ENCODE assay signal across 8 mouse cellular contexts in genomic region chr19:26608434-26608812, GRCm38 (mm10). TPM values are rescaled to one million over a fixed set of nuclear protein-coding genes. Genes with fewer than 3 reads are reported as not detected.
DNase-seq lines count a peak whose midpoint lies in the region; ATAC-seq lines count a peak whose summit lies in the region.

No protein-coding gene starts in this region.

- H3K27me3 ChIP-seq in heart, embryonic 10.5 days (ENCODE audit: insufficient read depth, poor library complexity, severe bottlenecking), result peaks cover 20% of the 10 kb centered on the region; the same call in 1 of the 2 replicates
- H3K27me3 ChIP-seq in hindbrain, embryonic 14.5 days (ENCODE audit: control insufficient read depth, insufficient read depth, low read length), result peaks cover 22% of the 10 kb centered on the region
- peaks cover 70% of the 10 kb centered on the region for H3K27me3 ChIP-seq in midbrain, embryonic 10.5 days (ENCODE audit: low read depth, poor library complexity, severe bottlenecking)

- H3K4me1 ChIP-seq in heart, embryonic 10.5 days, result peaks cover 17% of the 10 kb centered on the region
- H3K4me1 ChIP-seq in hindbrain, embryonic 14.5 days (replicated peaks; ENCODE audit: control insufficient read depth, insufficient read depth, low read length), result peaks cover 16% of the 10 kb centered on the region
- peaks cover 45% of the 10 kb centered on the region for H3K4me1 ChIP-seq in midbrain, embryonic 10.5 days

- DNase-seq in heart, embryonic 10.5 days (ENCODE audit: low spot score), result no peak
- no peak for DNase-seq in heart, postnatal 25 days (ENCODE audit: low spot score)
- DNase-seq in brain, adult 2 months (ENCODE audit: low read depth, low spot score), result peak; percentile 17
- no peak for DNase-seq in hindbrain, embryonic 14.5 days (ENCODE audit: low spot score)
- DNase-seq in midbrain, embryonic 10.5 days (ENCODE audit: low spot score), result peak; percentile 17
- no peak for DNase-seq in natural killer cell, adult 2 months (ENCODE audit: low spot score in 2 of 2)
- no peak for DNase-seq in urinary bladder, postnatal 25 days (ENCODE audit: low spot score)

- H3K4me2 ChIP-seq in hindbrain, embryonic 14.5 days (replicated peaks), result peak overlapping the region; percentile 98

- H3K27ac ChIP-seq in heart, embryonic 10.5 days, result no peak overlapping the region
- no peak overlapping the region for H3K27ac ChIP-seq in hindbrain, embryonic 14.5 days
- no peak overlapping the region for H3K27ac ChIP-seq in midbrain, embryonic 10.5 days (replicated peaks)

- peak overlapping the region; percentile 82 for H3K4me3 ChIP-seq in heart, embryonic 10.5 days
- peak overlapping the region; percentile 67 for H3K4me3 ChIP-seq in hindbrain, embryonic 14.5 days (replicated peaks; ENCODE audit: low read length)
- peak overlapping the region; percentile 66 for H3K4me3 ChIP-seq in midbrain, embryonic 10.5 days

- no peaks in the 10 kb centered on the region for H3K36me3 ChIP-seq in heart, embryonic 10.5 days
- no peaks in the 10 kb centered on the region for H3K36me3 ChIP-seq in hindbrain, embryonic 14.5 days (replicated peaks; ENCODE audit: control insufficient read depth, insufficient read depth)
- H3K36me3 ChIP-seq in midbrain, embryonic 10.5 days, result no peaks in the 10 kb centered on the region

- H3K9me3 ChIP-seq in heart, embryonic 10.5 days, result no peaks in the 10 kb centered on the region
- no peaks in the 10 kb centered on the region for H3K9me3 ChIP-seq in hindbrain, embryonic 14.5 days (ENCODE audit: control insufficient read depth, low read length)
- H3K9me3 ChIP-seq in midbrain, embryonic 10.5 days (replicated peaks), result no peaks in the 10 kb centered on the region

- WGBS in heart, embryonic 10.5 days, result 13% methylated on average over 7 of the region's 7 CpGs
- 3% methylated on average over 7 of the region's 7 CpGs for WGBS in hindbrain, embryonic 14.5 days
- 4% methylated on average over 7 of the region's 7 CpGs for WGBS in midbrain, embryonic 10.5 days

- intact Hi-C loops in heart, postnatal 25 days (cut with DNase I), result loop anchor here (5.0 kb wide), 2 partner anchors 34 to 819 kb away; partner anchors contain the start of gene Pum3

- H3K9ac ChIP-seq in hindbrain, embryonic 14.5 days, result no peak overlapping the region

- ATAC-seq in hindbrain, embryonic 14.5 days (ENCODE audit: low FRiP score), result no peak
- ATAC-seq in CD4-positive, CD25-positive, alpha-beta regulatory T cell, adult 4 months, result no peak

RNA-seq across cellular contexts. Expression of gene Smarca2, which starts 3.6 kb away (rescaled TPM):
- polyA plus RNA-seq in heart, embryonic 10.5 days (2016; fragmentation: Nextera tagmentation; extraction: Ambion mirVana), result 22.8 and 26.2 TPM in 2 replicates
- total RNA-seq in heart, postnatal 25 days (2021), result 10 to 100 TPM; 57.0 to 57.4 TPM
- polyA plus RNA-seq in hindbrain, embryonic 14.5 days (2014; fragmentation: Nextera tagmentation; extraction: Ambion mirVana), result 89.5 and 90.7 TPM in 2 replicates
- 23.4 and 26.4 TPM in 2 replicates for polyA plus RNA-seq in midbrain, embryonic 10.5 days (2016; fragmentation: Nextera tagmentation; extraction: Ambion mirVana)
- 10 to 100 TPM; 40.8 to 49.9 TPM for polyA plus RNA-seq in CD4-positive, CD25-positive, alpha-beta regulatory T cell, adult 4 months (2017; shearing (Covaris generic))

Comparison
In these comparisons a context has a peak if more than half of its experiments do, and no peak if none do; other contexts are left out.
1. DNase-seq: peak in brain, adult 2 months (single experiment) and midbrain, embryonic 10.5 days (single experiment); none in heart, embryonic 10.5 days (single experiment), heart, postnatal 25 days (single experiment), hindbrain, embryonic 14.5 days (single experiment), natural killer cell, adult 2 months (0 of 2) and urinary bladder, postnatal 25 days (single experiment).
2. Peak in every context shown above with its lines, with median percentiles within 50 percentile points of each other: H3K4me3 ChIP-seq.